22 mouse cellular contexts compared by ENCODE assay signal in genomic region chr5:122825099-122825498, GRCm38 (mm10).
"Had no signal": no experiment of that assay in that cellular context is flagged by ENCODE, and none has a peak within 500 bp of the region (broad histone marks: within the 10 kb centered on the region; RNA-seq: fewer than 3 reads in every experiment).

No protein-coding gene starts in this region.

- DNase-seq: kidney, adult 18-20 months; kidney, adult 9 months; kidney, postnatal 14 days; kidney, postnatal 4 days; left cerebral cortex, postnatal 4 days; liver, postnatal 0 days; lung, postnatal 10 days; lung, postnatal 36 days; retina, postnatal 1 day; right cerebral cortex, postnatal 25 days; spleen, adult 18-20 months had no signal

- H3K9me3 ChIP-seq: limb, embryonic 12.5 days; limb, embryonic 15.5 days; lung, embryonic 15.5 days; megakaryocyte, embryonic 14.5 days; midbrain, embryonic 10.5 days; midbrain, embryonic 13.5 days; neural tube, embryonic 13.5 days; stomach, embryonic 15.5 days had no signal

- H3K4me2 ChIP-seq: limb, embryonic 12.5 days; limb, embryonic 15.5 days; liver, embryonic 11.5 days; lung, embryonic 15.5 days; midbrain, embryonic 13.5 days; neural tube, embryonic 13.5 days; stomach, embryonic 15.5 days had no signal

- H3K4me3 ChIP-seq: limb, embryonic 12.5 days; limb, embryonic 15.5 days; lung, embryonic 15.5 days; megakaryocyte, embryonic 14.5 days; midbrain, embryonic 10.5 days; midbrain, embryonic 13.5 days; myocyte; neural tube, embryonic 13.5 days; stomach, embryonic 15.5 days had no signal

- H3K36me3 ChIP-seq: limb, embryonic 12.5 days; limb, embryonic 15.5 days; lung, embryonic 15.5 days; midbrain, embryonic 10.5 days; midbrain, embryonic 13.5 days; neural tube, embryonic 13.5 days; stomach, embryonic 15.5 days had no signal

- H3K9ac ChIP-seq: limb, embryonic 12.5 days; limb, embryonic 15.5 days; liver, embryonic 14.5 days; liver, postnatal 0 days; lung, embryonic 15.5 days; midbrain, embryonic 13.5 days; neural tube, embryonic 13.5 days; stomach, embryonic 15.5 days had no signal

- H3K27ac ChIP-seq: limb, embryonic 12.5 days; limb, embryonic 15.5 days; liver, embryonic 14.5 days; lung, embryonic 15.5 days; midbrain, embryonic 10.5 days; midbrain, embryonic 13.5 days; neural tube, embryonic 13.5 days; stomach, embryonic 15.5 days had no signal

- H3K27me3 ChIP-seq: limb, embryonic 12.5 days; limb, embryonic 15.5 days; lung, embryonic 15.5 days; megakaryocyte, embryonic 14.5 days; midbrain, embryonic 13.5 days; neural tube, embryonic 13.5 days; stomach, embryonic 15.5 days had no signal
